Mouse (Mus musculus) monocyte, adult 5-6 weeks (primary cell): ENCODE measurements around the gene Olfr618. TPM values are rescaled to one million over a fixed set of nuclear protein-coding genes. Genes with fewer than 3 reads are reported as not detected.
"Not testable (repeated sequence)": the region's sequence is repeated elsewhere in the genome, so short reads cannot be mapped to it uniquely, and the experiment has no call there.

Experiments
- ATAC-seq: fragments of 153-309, 156-312 bp; replicated peaks from 2 replicates; pipeline ENCODE4 v1.8.0; 2017; ENCODE audit warnings: mild to moderate bottlenecking; ENCODE audit not compliant: low TSS enrichment, insufficient number of reproducible peaks, severe bottlenecking, poor library complexity, low FRiP score
- total RNA-seq: library from RNA; stranded (forward); fragments of 200-1000, 200-491, 200-594 nt; gene quantifications from 3 replicates; pipeline ENCODE4 v1.2.3, GENCODE M21; 2017

Olfr618 gene
- not detected in 3 replicates for total RNA-seq

DNA sequence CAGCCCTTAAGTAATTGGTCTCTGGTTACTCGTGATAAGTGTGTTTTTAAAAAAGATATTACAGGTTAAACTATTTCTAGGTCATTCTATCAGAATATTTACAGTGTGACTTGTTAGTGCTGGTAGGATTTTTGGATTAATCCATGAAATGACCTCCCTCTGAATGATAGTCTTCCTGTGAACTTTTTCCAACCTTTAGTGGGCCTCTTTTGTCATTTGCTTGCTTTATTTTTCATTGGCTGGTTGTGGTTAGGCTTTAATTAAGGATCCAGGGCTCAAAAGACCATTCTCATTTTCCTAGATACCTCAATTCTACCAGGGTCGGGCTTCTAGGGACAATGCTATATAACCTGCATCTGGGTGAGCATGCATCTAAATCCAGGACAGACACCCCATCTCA is at the start of gene Olfr618:
TSS of gene Olfr618 (plus strand) at position 301 of the 400 bp plus-strand sequence.
- ATAC-seq, result no peak

DNA sequence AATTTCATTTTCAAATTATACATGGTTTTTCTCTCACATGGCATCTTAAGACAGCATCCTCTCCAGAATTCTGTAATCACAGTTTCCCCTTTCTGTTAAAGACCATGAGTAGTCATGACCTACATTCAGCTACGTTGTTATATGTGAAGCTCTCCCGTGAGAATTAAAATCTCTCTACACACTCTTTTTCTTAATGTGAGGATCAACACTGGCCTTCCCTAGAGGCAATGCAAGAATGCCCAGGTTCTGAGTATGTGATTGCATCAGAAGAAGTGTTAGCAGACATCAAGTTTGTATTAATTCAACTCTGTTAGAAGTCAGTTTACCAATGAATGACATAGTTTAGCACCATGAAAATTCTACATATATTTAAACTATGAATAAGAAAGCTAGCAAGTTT is 47.3 kb upstream of the Olfr618 start, which contains the start of gene Olfr612:
TSS of gene Olfr612 (minus strand) at position 101 of the 400 bp plus-strand sequence.
- ATAC-seq, result not testable (repeated sequence)

GRCm38 (mm10) chr7:103547774-103548173 is 42.1 kb upstream of the Olfr618 start, which contains the start of gene Olfr613:
TSS of gene Olfr613 (plus strand) at chr7:103548074.
- ATAC-seq, result no peak

DNA sequence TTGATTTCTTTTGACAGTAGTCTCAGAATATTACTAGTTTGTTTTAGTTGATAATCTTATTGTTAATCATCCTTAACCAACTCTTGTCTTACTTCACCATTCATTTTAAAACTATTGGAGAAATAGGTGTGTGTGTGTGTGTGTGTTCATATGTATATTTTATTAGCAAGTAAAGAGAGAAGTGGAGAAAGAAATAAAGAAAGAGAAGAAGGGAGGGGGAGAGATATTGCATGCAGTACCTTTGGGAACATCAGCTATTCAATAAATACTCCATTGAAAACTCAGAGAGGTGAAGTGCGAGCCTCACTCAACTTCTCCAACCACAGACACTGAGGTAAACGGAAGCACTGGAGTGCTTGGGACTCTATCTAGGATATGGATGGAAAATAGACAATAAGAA is 34.1 kb upstream of the Olfr618 start, which contains the start of gene Olfr615:
TSS of gene Olfr615 (plus strand) at position 301 of the 400 bp plus-strand sequence.
- ATAC-seq, result no peak

DNA sequence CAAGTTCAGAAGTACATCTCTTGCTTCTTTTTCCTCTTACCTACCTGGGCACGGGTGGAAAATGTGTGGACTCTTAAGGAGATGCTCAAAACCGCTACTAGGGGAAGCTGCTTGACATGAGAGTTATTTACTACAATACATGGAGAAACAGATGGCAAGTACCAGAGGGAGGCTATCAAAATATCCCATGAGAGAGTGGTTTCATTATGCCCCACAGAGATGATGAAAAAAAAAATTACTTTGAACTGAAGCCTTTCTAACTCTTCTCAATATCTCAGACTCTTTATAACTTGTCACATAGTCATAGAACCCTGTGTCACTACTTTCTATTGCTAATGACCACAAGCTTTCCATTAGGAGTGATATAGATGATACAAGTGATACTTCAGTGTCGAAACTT is 20.9 kb upstream of the Olfr618 start, which contains the start of gene Olfr616:
TSS of gene Olfr616 (minus strand) at position 101 of the 400 bp plus-strand sequence.
- ATAC-seq, result no peak

GRCm38 (mm10) chr7:103572761-103573160 is 17.1 kb upstream of the Olfr618 start, which contains the start of gene Olfr617:
TSS of gene Olfr617 (plus strand) at chr7:103573061.
- no peak for ATAC-seq

- no peak for ATAC-seq
Measured at GRCm38 (mm10) chr7:103600275-103600674, 10.4 kb downstream of the Olfr618 start, which contains the start of gene Olfr619. TSS of gene Olfr619 (plus strand) at chr7:103600575.

DNA sequence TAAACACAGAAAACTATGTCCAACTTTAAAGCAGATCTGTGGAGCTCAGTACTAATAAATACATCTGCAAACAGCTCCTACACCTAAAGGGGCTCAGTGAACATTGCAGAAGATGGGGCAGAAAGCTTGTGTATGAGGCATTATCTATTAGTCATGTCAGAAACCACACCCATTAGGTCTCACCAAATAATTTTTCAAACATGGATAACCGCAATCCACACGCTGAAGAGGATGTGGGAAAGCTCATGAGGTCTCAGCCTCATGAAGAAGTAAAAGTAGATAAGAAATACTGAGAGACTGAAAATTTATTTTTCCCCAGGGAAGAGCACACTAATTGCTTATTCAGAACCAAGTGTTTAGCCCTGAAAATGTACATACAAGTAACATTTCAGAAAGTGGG is 17.5 kb downstream of the Olfr618 start:
- no peak for ATAC-seq

- ATAC-seq, result no peak
Measured at GRCm38 (mm10) chr7:103612434-103612833, 22.5 kb downstream of the Olfr618 start, which contains the start of gene Olfr620. TSS of gene Olfr620 (minus strand) at chr7:103612534.

DNA sequence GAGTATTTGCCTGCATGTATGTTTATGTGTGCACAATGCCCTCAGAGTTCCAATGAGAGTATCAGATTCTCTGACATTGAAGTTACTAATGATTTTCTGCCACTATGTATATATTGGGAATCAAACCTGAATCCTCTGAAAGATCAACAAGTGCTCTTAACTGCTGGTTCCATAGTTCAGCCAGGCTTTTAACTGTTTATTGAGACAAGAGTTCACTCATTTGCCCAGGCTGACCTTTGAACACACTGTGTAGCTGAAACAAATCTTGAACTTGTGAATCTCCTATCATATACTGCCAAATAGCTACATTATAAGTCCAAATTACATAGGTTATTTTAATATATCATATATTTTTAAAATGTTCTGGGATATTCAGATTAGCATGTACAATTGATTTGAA is 46.9 kb downstream of the Olfr618 start:
- ATAC-seq, result no peak

GRCm38 (mm10) chr7:103642602-103643001 is 52.7 kb downstream of the Olfr618 start, which contains the start of gene Olfr622:
TSS of gene Olfr622 (minus strand) at chr7:103642702.
- ATAC-seq, result no peak

DNA sequence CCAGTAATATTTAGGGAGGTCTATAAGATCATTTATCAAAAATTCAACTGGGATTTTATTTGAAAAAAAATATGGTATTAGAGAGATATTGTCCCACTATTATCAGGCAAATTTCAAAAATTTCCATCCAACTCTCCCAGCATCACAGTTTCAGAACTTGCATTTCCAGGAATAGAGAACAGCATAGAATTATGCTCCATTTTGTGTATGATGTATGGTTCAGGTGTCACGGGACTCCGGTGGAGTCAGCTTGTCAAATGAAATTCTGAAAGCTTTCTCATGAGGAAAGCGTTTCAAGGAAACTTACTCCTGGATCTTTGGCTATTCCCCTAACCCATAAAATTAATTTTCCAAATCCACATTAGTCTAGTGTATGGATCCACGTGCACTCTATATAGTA is 54.2 kb downstream of the Olfr618 start:
- no peak for ATAC-seq

Other genes with a start within 250 kb of the Olfr618 start
- gene Olfr600, start 240.4 kb upstream of the Olfr618 start, total RNA-seq, result not detected in 3 replicates
- not detected in 3 replicates for gene Olfr601, start 227.4 kb upstream of the Olfr618 start, total RNA-seq
- gene Olfr603, start 203.9 kb upstream of the Olfr618 start, total RNA-seq, result not detected in 3 replicates
- not detected in 3 replicates for gene Usp17lc, start 175.0 kb upstream of the Olfr618 start, total RNA-seq
- not detected in 3 replicates for gene Olfr605, start 144.7 kb upstream of the Olfr618 start, total RNA-seq
- gene Olfr606, start 141.1 kb upstream of the Olfr618 start, total RNA-seq, result not detected in 3 replicates
- gene Olfr607, start 126.0 kb upstream of the Olfr618 start, total RNA-seq, result not detected in 3 replicates
- not detected in 3 replicates for gene Olfr608, start 120.2 kb upstream of the Olfr618 start, total RNA-seq
- gene Olfr609, start 92.0 kb upstream of the Olfr618 start, total RNA-seq, result not detected in 3 replicates
- gene Olfr610, start 78.0 kb upstream of the Olfr618 start, total RNA-seq, result not detected in 3 replicates
- not detected in 3 replicates for gene Olfr611, start 69.3 kb upstream of the Olfr618 start, total RNA-seq
- gene Olfr612, start 47.4 kb upstream of the Olfr618 start, total RNA-seq, result not detected in 3 replicates
- not detected in 3 replicates for gene Olfr613, start 42.0 kb upstream of the Olfr618 start, total RNA-seq
- not detected in 3 replicates for gene Olfr615, start 34.0 kb upstream of the Olfr618 start, total RNA-seq
- not detected in 3 replicates for gene Olfr616, start 21.0 kb upstream of the Olfr618 start, total RNA-seq
- gene Olfr617, start 17.0 kb upstream of the Olfr618 start, total RNA-seq, result not detected in 3 replicates
- not detected in 3 replicates for gene Olfr619, start 10.5 kb downstream of the Olfr618 start, total RNA-seq
- not detected in 3 replicates for gene Olfr620, start 22.4 kb downstream of the Olfr618 start, total RNA-seq
- not detected in 3 replicates for gene Olfr622, start 52.6 kb downstream of the Olfr618 start, total RNA-seq
- gene Olfr623, start 73.6 kb downstream of the Olfr618 start, total RNA-seq, result not detected in 3 replicates
- gene Olfr624, start 81.1 kb downstream of the Olfr618 start, total RNA-seq, result not detected in 3 replicates
- not detected in 3 replicates for gene Olfr625-ps1, start 92.6 kb downstream of the Olfr618 start, total RNA-seq
- not detected in 3 replicates for gene Olfr243, start 124.6 kb downstream of the Olfr618 start, total RNA-seq
- not detected in 3 replicates for gene Olfr628, start 140.3 kb downstream of the Olfr618 start, total RNA-seq
- gene Olfr629, start 154.8 kb downstream of the Olfr618 start, total RNA-seq, result 0.39 TPM in 1 of 3 replicates, not detected in the others
- gene Olfr630, start 167.2 kb downstream of the Olfr618 start, total RNA-seq, result not detected in 3 replicates
- not detected in 3 replicates for gene Olfr69, start 181.5 kb downstream of the Olfr618 start, total RNA-seq
- not detected in 3 replicates for gene Olfr68, start 189.6 kb downstream of the Olfr618 start, total RNA-seq
- gene Olfr67, start 201.7 kb downstream of the Olfr618 start, total RNA-seq, result not detected in 3 replicates
- gene Hbb-bt, start 223.9 kb downstream of the Olfr618 start, total RNA-seq, result 142 to 1,259 TPM (median 1,026 TPM) in 3 replicates
- 710 to 7,610 TPM (median 7,195 TPM) in 3 replicates for gene Hbb-bs, start 238.0 kb downstream of the Olfr618 start, total RNA-seq